Mouse (Mus musculus): Measurements from ENCODE around the gene Dop1a. TPM values are rescaled to one million over a fixed set of nuclear protein-coding genes. Genes with fewer than 3 reads are reported as not detected.
A peak's percentile ranks its signal among the peaks of the same experiment; 100 is the strongest.

Gene Dop1a
- polyA plus RNA-seq, 1 experiment from 2014 or later: 9.2 TPM

DNA sequence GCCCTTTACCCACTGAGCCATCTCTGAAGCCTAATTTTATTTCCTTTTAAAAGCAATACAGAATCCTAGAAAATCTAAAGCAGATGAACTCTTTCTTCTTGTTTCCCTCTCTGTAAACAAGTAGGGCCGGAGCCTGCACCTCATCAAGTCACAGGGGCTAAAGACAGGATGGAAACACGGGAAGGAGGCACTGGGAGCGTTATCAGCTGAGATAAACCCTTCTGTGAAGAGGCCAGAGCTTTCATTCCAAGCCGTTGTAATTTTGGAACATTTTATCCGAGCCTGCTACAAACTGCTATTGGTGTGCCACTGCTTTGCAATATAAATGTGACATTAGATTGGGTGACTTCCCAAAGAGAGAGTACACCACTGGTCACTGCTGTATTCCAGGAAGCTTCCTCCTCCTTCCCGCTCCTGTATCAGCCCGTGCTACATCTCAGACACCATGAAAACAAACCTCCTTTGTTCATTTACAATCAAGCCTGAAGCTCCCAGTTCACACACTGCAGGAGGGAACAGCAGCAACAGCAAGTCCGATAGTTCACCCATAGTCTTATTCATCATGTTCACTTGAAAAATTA lies 132.9 kb downstream of the Dop1a start:
- no peaks in the 10 kb centered on the region for H3K36me3 ChIP-seq (replicated peaks)
- DNase-seq (ENCODE audit: extremely low spot score, low spot score): no peak
- 0 out of 2 replicates have a peak, but pooled peaks cover 2% of the 10 kb centered on the region for H3K9me3 ChIP-seq

More for the DNA sequence above, 132.9 kb downstream of the Dop1a start:
- WGBS: 60% methylated on average over 8 of the region's 8 CpGs
- H3K27me3 ChIP-seq (ENCODE audit: poor library complexity, severe bottlenecking): no peaks in the 10 kb centered on the region
- 0 out of 2 replicates have a peak overlapping the region, but pooled peaks have one; percentile 15 for H3K27ac ChIP-seq
- no peaks in the 10 kb centered on the region; the same call in 1 of the 2 replicates for H3K4me1 ChIP-seq
- no peak overlapping the region for H3K4me3 ChIP-seq

Other genes with a start within 250 kb of the Dop1a start
- gene Ube2cbp, start 2.2 kb upstream of the Dop1a start, polyA plus RNA-seq (2016; fragmentation: Nextera tagmentation; extraction: Ambion mirVana): 8.0 and 8.3 TPM in 2 replicates
- 34.2 and 34.6 TPM in 2 replicates for gene Pgm3, start 104.7 kb downstream of the Dop1a start, polyA plus RNA-seq (2016; fragmentation: Nextera tagmentation; extraction: Ambion mirVana)
- gene Rwdd2a, start 104.8 kb downstream of the Dop1a start, polyA plus RNA-seq (2016; fragmentation: Nextera tagmentation; extraction: Ambion mirVana): 3.9 and 4.1 TPM in 2 replicates
- gene Me1, start 228.8 kb downstream of the Dop1a start, polyA plus RNA-seq (2016; fragmentation: Nextera tagmentation; extraction: Ambion mirVana): 8.1 and 9.1 TPM in 2 replicates

All from forebrain, embryonic 10.5 days (tissue).